In genomic region chr10:123195961-123196834, GRCm38 (mm10) we compare ENCODE assay signal across 8 mouse cellular contexts. TPM values are rescaled to one million over a fixed set of nuclear protein-coding genes. Genes with fewer than 3 reads are reported as not detected.
DNase-seq lines count a peak whose midpoint lies in the region; ATAC-seq and TF ChIP-seq lines count a peak whose summit lies in the region.

No protein-coding gene starts in this region.

- peaks cover 26 to 34% of the 10 kb centered on the region in 2 experiments for H3K4me1 ChIP-seq in MEL (ENCODE audit: control insufficient read depth in 1 of 2, insufficient read depth in 2 of 2, low read length in 2 of 2)
- peaks cover 8% of the 10 kb centered on the region for H3K4me1 ChIP-seq in heart, postnatal 0 days (ENCODE audit: control insufficient read depth, insufficient read depth)

- no peak for TF ChIP-seq CTCF in MEL (IDR thresholded peaks at IDR 0.05 in 2 of 3, conservative IDR thresholded peaks at IDR 0.05 in 1 of 3; ENCODE audit: control insufficient read depth in 1 of 3, insufficient read depth in 1 of 3, low read depth in 2 of 3, low read length in 3 of 3, poor library complexity in 1 of 3, severe bottlenecking in 1 of 3)
- no peak for TF ChIP-seq CTCF in heart, postnatal 0 days (IDR thresholded peaks at IDR 0.05; ENCODE audit: low read depth)

- H3K4me3 ChIP-seq in MEL (ENCODE audit: control insufficient read depth in 1 of 2, insufficient read depth in 1 of 2, low read depth in 2 of 2, low read length in 2 of 2), result peak overlapping the region; percentile 98
- H3K4me3 ChIP-seq in heart, postnatal 0 days (ENCODE audit: low read depth, low read length), result peak overlapping the region; percentile 100

- peak in 1 of 2 experiments; percentile 55; a peak in 2 of 4 replicates for TF ChIP-seq POLR2A in MEL (IDR thresholded peaks at IDR 0.05; ENCODE audit: control insufficient read depth in 1 of 2, insufficient read depth in 1 of 2, low read depth in 1 of 2, low read length in 2 of 2, poor library complexity in 1 of 2)

- peak; percentile 76 to 85 for TF ChIP-seq EP300 in MEL (IDR thresholded peaks at IDR 0.05; ENCODE audit: low read depth in 1 of 2, low read length in 2 of 2)
- TF ChIP-seq EP300 in heart, postnatal 0 days (IDR thresholded peaks at IDR 0.05; ENCODE audit: low read depth), result no peak

- peaks cover 42% of the 10 kb centered on the region for H3K79me2 ChIP-seq in MEL (ENCODE audit: control insufficient read depth, insufficient read depth, low read length, poor library complexity)

- H3K9me3 ChIP-seq in MEL (replicated peaks; ENCODE audit: insufficient read depth, low read length), result no peaks in the 10 kb centered on the region
- H3K9me3 ChIP-seq in heart, postnatal 0 days (replicated peaks; ENCODE audit: control insufficient read depth, low read length), result no peaks in the 10 kb centered on the region

- H3K9ac ChIP-seq in MEL (ENCODE audit: control insufficient read depth, low read depth, low read length, poor library complexity, severe bottlenecking), result peak overlapping the region; percentile 99
- H3K9ac ChIP-seq in heart, postnatal 0 days (replicated peaks; ENCODE audit: low read depth, low read length), result peak overlapping the region; percentile 98

- no peaks in the 10 kb centered on the region for H3K27me3 ChIP-seq in MEL (ENCODE audit: control insufficient read depth in 1 of 2, insufficient read depth in 2 of 2, low read length in 2 of 2)
- no peaks in the 10 kb centered on the region for H3K27me3 ChIP-seq in heart, postnatal 0 days (ENCODE audit: control insufficient read depth, insufficient read depth, low read length)

- intact Hi-C loops in left cerebral cortex, postnatal 4 days (cut with DNase I), result no loop called here

- peaks cover 17 to 45% of the 10 kb centered on the region in 2 experiments for H3K36me3 ChIP-seq in MEL (ENCODE audit: control insufficient read depth in 1 of 2, insufficient read depth in 2 of 2, low read length in 2 of 2)
- no peaks in the 10 kb centered on the region for H3K36me3 ChIP-seq in heart, postnatal 0 days (replicated peaks; ENCODE audit: control insufficient read depth, insufficient read depth, low read length)

- peak; percentile 27 for DNase-seq in adrenal gland, adult 8-10 months
- DNase-seq in adrenal gland, adult (ENCODE audit: inconsistent age in 2 of 2, low spot score in 1 of 2), result no peak
- DNase-seq in MEL (ENCODE audit: low read depth, low spot score), result peak; percentile 91
- DNase-seq in embryo, embryonic 9.5 days (ENCODE audit: extremely low spot score), result peak; percentile 36
- DNase-seq in heart, postnatal 0 days (ENCODE audit: low spot score), result peak; percentile 66
- peak; percentile 26 for DNase-seq in left cerebral cortex, postnatal 4 days
- peak; percentile 67 for DNase-seq in mesoderm, embryonic 11.5 days (ENCODE audit: low read depth, low spot score)
- DNase-seq in spleen, postnatal 36 days (ENCODE audit: low spot score in 2 of 2), result peak; percentile 51 to 71

- 2% methylated on average over 45 of the region's 66 CpGs for WGBS in heart, postnatal 0 days

- peak overlapping the region; percentile 97 for H3K27ac ChIP-seq in MEL (ENCODE audit: control insufficient read depth, low read depth, low read length)
- peak overlapping the region; percentile 99 for H3K27ac ChIP-seq in heart, postnatal 0 days (ENCODE audit: low read depth)

- ATAC-seq in heart, postnatal 0 days (ENCODE audit: insufficient read depth, low read depth), result peak; percentile 58

- TF ChIP-seq RAD21 in MEL (IDR thresholded peaks at IDR 0.05; ENCODE audit: low read depth, low read length), result no peak

- H3K4me2 ChIP-seq in heart, postnatal 0 days (ENCODE audit: low read depth, low read length), result peak overlapping the region; percentile 74

TF ChIP-seq in MEL, 35 proteins besides CTCF, POLR2A, EP300 and RAD21:
- TF ChIP-seq MAX (IDR thresholded peaks at IDR 0.05; ENCODE audit: low read length) (peak; percentile 98), JUND (IDR thresholded peaks at IDR 0.05; ENCODE audit: low read depth, low read length) (peak; percentile 94), UBTF (IDR thresholded peaks at IDR 0.05; ENCODE audit: borderline replicate concordance, insufficient read depth, low read depth, low read length) (no peak), NRF1 (IDR thresholded peaks at IDR 0.05; ENCODE audit: insufficient read depth, low read depth, low read length, poor library complexity, severe bottlenecking) (no peak), MEF2A (IDR thresholded peaks at IDR 0.05; ENCODE audit: extremely low read depth, insufficient replicate concordance, low read depth, low read length, poor library complexity, severe bottlenecking) (0 out of 2 replicates have a peak, but pooled peaks have one; percentile 36), TBP (IDR thresholded peaks at IDR 0.05; ENCODE audit: low read depth, low read length) (peak; percentile 72; the same call in 1 of the 2 replicates), MXI1 (IDR thresholded peaks at IDR 0.05; ENCODE audit: low read depth, low read length) (peak; percentile 99), ETS1 (IDR thresholded peaks at IDR 0.05; ENCODE audit: low read depth, low read length) (peak; percentile 85), POLR2AphosphoS2 (IDR thresholded peaks at IDR 0.05; ENCODE audit: low read length) (peak; percentile 40; the same call in 1 of the 2 replicates), KAT2A (conservative IDR thresholded peaks at IDR 0.05; ENCODE audit: low read depth, low read length) (no peak), MYB (IDR thresholded peaks at IDR 0.05; ENCODE audit: low read depth, low read length) (peak; percentile 33; the same call in 1 of the 2 replicates), CHD1 (IDR thresholded peaks at IDR 0.05; ENCODE audit: low read depth, low read length) (peak; percentile 86; the same call in 1 of the 2 replicates), ZKSCAN1 (IDR thresholded peaks at IDR 0.05; ENCODE audit: low read depth, low read length) (no peak), SMC3 (IDR thresholded peaks at IDR 0.05; ENCODE audit: low read depth, low read length) (no peak), MAZ (IDR thresholded peaks at IDR 0.05; ENCODE audit: low read depth, low read length) (no peak; the same call in 1 of the 2 replicates), USF2 (IDR thresholded peaks at IDR 0.05; ENCODE audit: borderline replicate concordance in 1 of 2, insufficient read depth in 1 of 2, low read depth in 1 of 2, low read length in 2 of 2) (peak in 1 of 2 experiments; percentile 65; a peak in 2 of 4 replicates), ELF1 (IDR thresholded peaks at IDR 0.05; ENCODE audit: low read depth, low read length) (peak; percentile 48; the same call in 1 of the 2 replicates), HCFC1 (IDR thresholded peaks at IDR 0.05; ENCODE audit: low read depth, low read length) (peak; percentile 67), TAL1 (IDR thresholded peaks at IDR 0.05; ENCODE audit: low read length) (peak; percentile 90), E2F4 (IDR thresholded peaks at IDR 0.05; ENCODE audit: borderline replicate concordance, low read depth, low read length) (no peak), GATA1 (IDR thresholded peaks at IDR 0.05; ENCODE audit: low read depth, low read length) (peak; percentile 72), POLR2AphosphoS5 (IDR thresholded peaks at IDR 0.05; ENCODE audit: borderline replicate concordance, low read depth, low read length) (no peak), CHD2 (IDR thresholded peaks at IDR 0.05; ENCODE audit: low read length) (no peak), ZC3H11A (IDR thresholded peaks at IDR 0.05; ENCODE audit: low read depth, low read length) (no peak), TCF12 (IDR thresholded peaks at IDR 0.05; ENCODE audit: low read depth, low read length) (peak; percentile 84), MAFK (IDR thresholded peaks at IDR 0.05; ENCODE audit: borderline replicate concordance, low read depth, low read length) (no peak), ZMIZ1 (IDR thresholded peaks at IDR 0.05; ENCODE audit: low read depth, low read length) (no peak), NELFE (IDR thresholded peaks at IDR 0.05; ENCODE audit: low read depth, low read length) (peak; percentile 26), ZNF384 (IDR thresholded peaks at IDR 0.05; ENCODE audit: low read depth, low read length) (peak; percentile 92), SIN3A (IDR thresholded peaks at IDR 0.05; ENCODE audit: low read length) (peak; percentile 99), GABPA (IDR thresholded peaks at IDR 0.05; ENCODE audit: low read depth, low read length) (no peak), RCOR1 (IDR thresholded peaks at IDR 0.05; ENCODE audit: low read depth, low read length) (peak; percentile 63), USF1 (IDR thresholded peaks at IDR 0.05; ENCODE audit: low read depth, low read length) (peak; percentile 91), BHLHE40 (IDR thresholded peaks at IDR 0.05; ENCODE audit: borderline replicate concordance, low read depth, low read length) (no peak), MYC (IDR thresholded peaks at IDR 0.05; ENCODE audit: low read depth, low read length) (peak; percentile 97)

RNA-seq across cellular contexts. Expression of gene Usp15, which starts 0.6 kb away (rescaled TPM):
- 10 to 100 TPM; 69.7 to 90.3 (median 73.2) TPM for total RNA-seq in adrenal gland, adult 8-10 months (2022)
- 98.2 and 118 TPM in 2 replicates for total RNA-seq in MEL (2012; rRNA removed)
- 100 to 1,000 TPM; 117 to 150 TPM for polyA plus RNA-seq in MEL (2012; ENCODE audit: insufficient read depth in 1 of 2, insufficient read length in 2 of 2, low read depth in 1 of 2, low replicate concordance in 2 of 2, missing spikeins in 1 of 2)
- total RNA-seq in heart, postnatal 0 days (2014; rRNA removed; ENCODE audit: low replicate concordance), result 28.0 and 34.3 TPM in 2 replicates
- 51.5 and 56.5 TPM in 2 replicates for polyA plus RNA-seq in heart, postnatal 0 days (2015; fragmentation: Nextera tagmentation; extraction: Ambion mirVana)
- 100 to 1,000 TPM; 129 to 130 TPM for total RNA-seq in left cerebral cortex, postnatal 4 days (2021)

Comparison
In these comparisons a context has a peak if more than half of its experiments do, and no peak if none do; other contexts are left out.
1. DNase-seq: peak in adrenal gland, adult 8-10 months (single experiment), MEL (single experiment), embryo, embryonic 9.5 days (single experiment), heart, postnatal 0 days (single experiment), left cerebral cortex, postnatal 4 days (single experiment), mesoderm, embryonic 11.5 days (single experiment) and spleen, postnatal 36 days (2 of 2); none in adrenal gland, adult (0 of 2).